Mouse (Mus musculus) erythroid progenitor cell, adult 5-6 weeks (primary cell): ENCODE results near the gene Adh5. TPM values are rescaled to one million over a fixed set of nuclear protein-coding genes. Genes with fewer than 3 reads are reported as not detected.

Experiments used
- ATAC-seq: replicated peaks from 2 replicates; pipeline ENCODE4 v1.8.0; 2016; ENCODE audit warnings: moderate number of reproducible peaks, mild to moderate bottlenecking, moderate TSS enrichment, inconsistent platforms; ENCODE audit not compliant: poor library complexity, low FRiP score, severe bottlenecking
- total RNA-seq, 2 experiments: library from RNA; stranded (forward) in 1 of 2; stranded (reverse) in 1 of 2; fragments of 150-400 nt in 1 of 2; fragments of 186-747, 209-891 nt in 1 of 2; gene quantifications; 2 replicates each; pipeline versions ENCODE4 v1.2.3 to v1.2.4; 2015 to 2017; ENCODE audit warnings: low replicate concordance in 2 of 2

The Adh5 gene
- total RNA-seq, 2 experiments from 2014 or later: 12.1 to 15.1 TPM

- ATAC-seq: no peak
Observed at GRCm38 (mm10) chr3:138498731-138499130, 55.8 kb downstream of the Adh5 start.

DNA sequence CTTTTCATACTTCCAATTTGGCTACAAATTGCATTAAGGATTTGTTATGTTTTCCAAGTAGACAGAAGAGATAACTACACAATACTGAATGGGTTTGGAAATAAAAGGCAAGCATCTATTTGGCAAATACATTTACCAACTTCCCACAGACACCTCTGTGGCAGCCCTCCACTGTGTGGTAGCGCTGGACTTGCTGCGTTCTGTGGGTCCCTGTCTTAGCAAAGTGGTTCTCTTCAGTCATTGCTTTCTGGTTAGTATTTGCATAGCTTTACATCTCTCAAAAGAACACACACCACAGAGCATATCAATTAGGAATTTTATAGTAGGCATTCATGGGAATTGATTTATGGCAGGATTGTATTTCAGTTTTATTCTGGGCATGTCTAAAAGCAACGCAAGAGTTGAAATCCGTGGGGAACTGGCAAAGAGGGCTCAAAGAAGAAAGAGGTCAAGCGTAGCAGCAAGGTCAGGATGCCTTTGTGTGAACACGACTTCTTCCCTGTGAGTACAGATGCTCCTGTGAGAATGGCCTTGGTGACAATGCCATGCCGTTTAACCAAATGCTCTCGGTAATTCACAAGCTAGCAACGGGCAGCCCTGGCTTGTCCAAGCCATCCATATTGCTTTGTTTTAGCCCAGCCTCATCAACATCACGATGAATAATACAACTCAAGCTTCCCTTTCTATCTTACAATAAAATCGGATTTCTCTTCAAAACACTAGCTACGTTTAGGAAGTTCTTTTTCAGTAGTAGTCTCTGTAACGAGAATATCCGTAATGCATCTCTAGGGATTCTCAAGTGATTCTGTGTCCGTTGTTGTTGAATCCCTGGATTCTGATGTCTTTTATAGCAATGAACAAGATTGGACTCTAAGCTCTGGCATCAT lies 57.2 kb downstream of the Adh5 start:
- no peak for ATAC-seq

GRCm38 (mm10) chr3:138503754-138504153 lies 60.9 kb downstream of the Adh5 start:
- no peak for ATAC-seq

Other genes with a start within 250 kb of the Adh5 start
- gene 4930579F01Rik, start 249.3 kb upstream of the Adh5 start, total RNA-seq (2015; ENCODE audit: low replicate concordance): not detected in 2 replicates
- not detected in 2 replicates for gene 4930579F01Rik, start 249.3 kb upstream of the Adh5 start, total RNA-seq (2017; ENCODE audit: low replicate concordance)
- gene Adh7, start 225.3 kb upstream of the Adh5 start, total RNA-seq (2015; ENCODE audit: low replicate concordance): not detected in 2 replicates
- not detected in 2 replicates for gene Adh7, start 225.3 kb upstream of the Adh5 start, total RNA-seq (2017; ENCODE audit: low replicate concordance)
- gene Adh1, start 182.1 kb upstream of the Adh5 start, total RNA-seq (2015; ENCODE audit: low replicate concordance): not detected in 2 replicates
- 1.7 TPM in 1 of 2 replicates, not detected in the other for gene Adh1, start 182.1 kb upstream of the Adh5 start, total RNA-seq (2017; ENCODE audit: low replicate concordance)
- gene Adh6a, start 129.8 kb upstream of the Adh5 start, total RNA-seq (2015; ENCODE audit: low replicate concordance): not detected in 2 replicates
- gene Adh6a, start 129.8 kb upstream of the Adh5 start, total RNA-seq (2017; ENCODE audit: low replicate concordance): not detected in 2 replicates
- gene Adh6b, start 101.3 kb upstream of the Adh5 start, total RNA-seq (2015; ENCODE audit: low replicate concordance): not detected in 2 replicates
- not detected in 2 replicates for gene Adh6b, start 101.3 kb upstream of the Adh5 start, total RNA-seq (2017; ENCODE audit: low replicate concordance)
- not detected in 2 replicates for gene Adh4, start 27.6 kb upstream of the Adh5 start, total RNA-seq (2015; ENCODE audit: low replicate concordance)
- not detected in 2 replicates for gene Adh4, start 27.6 kb upstream of the Adh5 start, total RNA-seq (2017; ENCODE audit: low replicate concordance)
- gene Metap1, start 46.4 kb downstream of the Adh5 start, total RNA-seq (2015; ENCODE audit: low replicate concordance): 32.7 and 39.3 TPM in 2 replicates
- 29.7 and 40.6 TPM in 2 replicates for gene Metap1, start 46.4 kb downstream of the Adh5 start, total RNA-seq (2017; ENCODE audit: low replicate concordance)
- gene Eif4e, start 83.1 kb downstream of the Adh5 start, total RNA-seq (2015; ENCODE audit: low replicate concordance): 129 and 176 TPM in 2 replicates
- gene Eif4e, start 83.1 kb downstream of the Adh5 start, total RNA-seq (2017; ENCODE audit: low replicate concordance): 97.2 and 160 TPM in 2 replicates